Mouse (Mus musculus) myocyte (in vitro differentiated cells): Measurements from ENCODE around the gene Mbd5. TPM values are rescaled to one million over a fixed set of nuclear protein-coding genes. Genes with fewer than 3 reads are reported as not detected.

Experiments used
- H3K27me3 ChIP-seq: one replicate; pipeline ENCODE4 v1.6.1; 2011; ENCODE audit not compliant: control insufficient read depth, insufficient read depth, insufficient read length
- H3K36me3 ChIP-seq: one replicate; pipeline ENCODE4 v1.6.1; 2011; ENCODE audit not compliant: control insufficient read depth, insufficient read depth
- H3K4me2 ChIP-seq: one replicate; pipeline ENCODE4 v1.6.1; 2011; ENCODE audit warnings: low read depth, control low read depth
- H3K4me3 ChIP-seq: one replicate; pipeline ENCODE4 v1.5.1; 2011; ENCODE audit warnings: mild to moderate bottlenecking, control low read depth, moderate library complexity
- H3K79me2 ChIP-seq: one replicate; pipeline ENCODE4 v1.6.1; 2011; ENCODE audit not compliant: control insufficient read depth, insufficient read depth
- H3ac ChIP-seq: one replicate; pipeline ENCODE4 v1.6.1; 2011; ENCODE audit not compliant: control insufficient read depth, insufficient read length
- CEBPB ChIP-seq: IDR thresholded peaks from 2 replicates; pipeline ENCODE4 v1.6.1; 2011; ENCODE audit warnings: mild to moderate bottlenecking, moderate library complexity; ENCODE audit not compliant: poor library complexity, insufficient read depth, severe bottlenecking
- E2F4 ChIP-seq: IDR thresholded peaks from one replicate; pipeline ENCODE4 v1.6.1; 2011; ENCODE audit warnings: mild to moderate bottlenecking, control low read depth, moderate library complexity; ENCODE audit not compliant: insufficient read depth
- MAX ChIP-seq: IDR thresholded peaks from one replicate; pipeline ENCODE4 v1.6.1; 2011; ENCODE audit warnings: low read depth, mild to moderate bottlenecking, control low read depth
- MYOD1 ChIP-seq, 3 experiments: IDR thresholded peaks; one replicate each; pipeline ENCODE4 v1.6.1; 2011; ENCODE audit warnings: control low read depth in 2 of 3, low read depth in 2 of 3, mild to moderate bottlenecking in 2 of 3, moderate library complexity in 1 of 3; ENCODE audit not compliant: insufficient read length in 2 of 3, control insufficient read depth in 1 of 3
- MYOG ChIP-seq, 3 experiments: IDR thresholded peaks; one replicate each; pipeline ENCODE4 v1.6.1; 2011; ENCODE audit warnings: control low read depth in 2 of 3, low read depth in 2 of 3, mild to moderate bottlenecking in 2 of 3; ENCODE audit not compliant: insufficient read length in 2 of 3, control insufficient read depth in 1 of 3, insufficient read depth in 1 of 3
- POLR2A ChIP-seq: IDR thresholded peaks from one replicate; pipeline ENCODE4 v1.6.1; 2011; ENCODE audit warnings: low read depth, mild to moderate bottlenecking, control low read depth, moderate library complexity; ENCODE audit not compliant: insufficient read length
- POLR2AphosphoS2 ChIP-seq: IDR thresholded peaks from one replicate; pipeline ENCODE4 v1.6.1; 2011; ENCODE audit warnings: low read depth, control low read depth; ENCODE audit not compliant: insufficient read length
- REST ChIP-seq: IDR thresholded peaks from one replicate; pipeline ENCODE4 v1.6.1; 2011; ENCODE audit warnings: mild to moderate bottlenecking, control low read depth, moderate library complexity; ENCODE audit not compliant: insufficient read depth, insufficient read length
- SRF ChIP-seq: IDR thresholded peaks from one replicate; pipeline ENCODE4 v1.6.1; 2011; ENCODE audit warnings: low read depth; ENCODE audit not compliant: control insufficient read depth, insufficient read length
- TCF12 ChIP-seq: IDR thresholded peaks from one replicate; pipeline ENCODE4 v1.6.1; 2011; ENCODE audit warnings: mild to moderate bottlenecking, control low read depth; ENCODE audit not compliant: poor library complexity, insufficient read depth, severe bottlenecking
- TCF3 ChIP-seq: IDR thresholded peaks from one replicate; pipeline ENCODE4 v1.6.1; 2011; ENCODE audit warnings: low read depth, control low read depth; ENCODE audit not compliant: insufficient read length
- USF1 ChIP-seq: IDR thresholded peaks from one replicate; pipeline ENCODE4 v1.6.1; 2011; ENCODE audit warnings: low read depth, mild to moderate bottlenecking, control low read depth, moderate library complexity
- polyA plus RNA-seq: library from polyadenylated mRNA; unstranded; fragments of >200 nt; fragmentation: generic; extraction: Trizol; gene quantifications from one replicate; pipeline ENCODE4 v1.2.1, GENCODE M21; 2012; ENCODE audit warnings: missing spikeins

Mbd5 gene
- polyA plus RNA-seq, 1 experiment: 5.0 TPM

GRCm38 (mm10) chr2:49264092-49264491 is 314.8 kb downstream of the Mbd5 start:
- H3K4me2 ChIP-seq: no peak overlapping the region
- no peak overlapping the region for H3ac ChIP-seq
- H3K27me3 ChIP-seq: no peaks in the 10 kb centered on the region
- H3K4me3 ChIP-seq: no peak overlapping the region
- H3K36me3 ChIP-seq: no peaks in the 10 kb centered on the region
- H3K79me2 ChIP-seq: no peaks in the 10 kb centered on the region
- TF ChIP-seq CEBPB (no peak), POLR2A (no peak), TCF3 (no peak), POLR2AphosphoS2 (no peak), MAX (no peak), TCF12 (no peak), E2F4 (no peak), REST (no peak), USF1 (no peak), SRF (no peak), MYOG (IDR thresholded peaks at IDR 0.05; ENCODE audit: control insufficient read depth in 1 of 3, insufficient read depth in 1 of 3, insufficient read length in 2 of 3, low read depth in 2 of 3) (no peak), MYOD1 (IDR thresholded peaks at IDR 0.05; ENCODE audit: control insufficient read depth in 1 of 3, insufficient read length in 2 of 3, low read depth in 2 of 3) (no peak)

- H3K4me3 ChIP-seq: no peak overlapping the region
- H3ac ChIP-seq: no peak overlapping the region
- no peaks in the 10 kb centered on the region for H3K27me3 ChIP-seq
- no peak for TF ChIP-seq USF1
- H3K79me2 ChIP-seq: no peaks in the 10 kb centered on the region
- no peaks in the 10 kb centered on the region for H3K36me3 ChIP-seq
- no peak overlapping the region for H3K4me2 ChIP-seq
These were observed 323.1 kb downstream of the Mbd5 start for GRCm38 (mm10) chr2:49272295-49272967.

- Histone ChIP-seq H3K79me2 (no peaks in the 10 kb centered on the region), H3ac (no peak overlapping the region), H3K27me3 (no peaks in the 10 kb centered on the region), H3K4me2 (no peak overlapping the region), H3K36me3 (no peaks in the 10 kb centered on the region), H3K4me3 (no peak overlapping the region)
- TF ChIP-seq TCF3 (no peak), USF1 (no peak), E2F4 (no peak), TCF12 (no peak), MYOG (IDR thresholded peaks at IDR 0.05; ENCODE audit: control insufficient read depth in 1 of 3, insufficient read depth in 1 of 3, insufficient read length in 2 of 3, low read depth in 2 of 3) (no peak), MAX (no peak), REST (no peak), SRF (no peak), POLR2AphosphoS2 (no peak), CEBPB (no peak), MYOD1 (IDR thresholded peaks at IDR 0.05; ENCODE audit: control insufficient read depth in 1 of 3, insufficient read length in 2 of 3, low read depth in 2 of 3) (no peak)
These were observed 326.9 kb downstream of the Mbd5 start for GRCm38 (mm10) chr2:49276017-49276722.

- Histone ChIP-seq H3K36me3 (no peaks in the 10 kb centered on the region), H3K27me3 (no peaks in the 10 kb centered on the region)
- TF ChIP-seq SRF (no peak), REST (no peak), CEBPB (no peak), POLR2AphosphoS2 (no peak), E2F4 (no peak), TCF12 (no peak)
These were observed 331.2 kb downstream of the Mbd5 start for GRCm38 (mm10) chr2:49280496-49280895.

DNA sequence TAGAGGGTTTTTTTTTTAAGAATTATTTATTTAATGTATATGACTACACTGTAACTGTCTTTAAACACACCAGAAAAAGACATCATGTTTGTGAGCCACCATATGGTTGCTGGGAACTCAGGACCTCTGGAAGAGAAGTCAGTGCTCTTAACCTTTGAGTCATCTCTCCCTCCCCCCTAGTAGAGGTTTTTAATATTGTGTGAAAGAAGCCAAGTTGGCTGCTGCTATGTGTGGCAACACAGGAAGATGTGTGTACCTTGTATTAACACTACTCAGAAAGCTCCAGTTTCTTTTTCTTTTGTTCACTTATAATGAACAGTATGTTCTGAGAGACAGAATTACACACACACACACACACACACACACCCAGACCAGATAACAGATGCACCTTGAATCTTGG is 334.3 kb downstream of the Mbd5 start:
- no peaks in the 10 kb centered on the region for H3K27me3 ChIP-seq
- H3K4me3 ChIP-seq: no peak overlapping the region
- no peak overlapping the region for H3K4me2 ChIP-seq
- H3K36me3 ChIP-seq: no peaks in the 10 kb centered on the region
- H3ac ChIP-seq: no peak overlapping the region
- TF ChIP-seq E2F4 (no peak), MYOD1 (IDR thresholded peaks at IDR 0.05; ENCODE audit: control insufficient read depth in 1 of 3, insufficient read length in 2 of 3, low read depth in 2 of 3) (no peak), POLR2AphosphoS2 (no peak), TCF12 (no peak), CEBPB (no peak), REST (no peak)
- no peaks in the 10 kb centered on the region for H3K79me2 ChIP-seq

More at GRCm38 (mm10) chr2:49280496-49280895, 331.2 kb downstream of the Mbd5 start:
- H3ac ChIP-seq: no peak overlapping the region
- no peaks in the 10 kb centered on the region for H3K79me2 ChIP-seq
- H3K4me3 ChIP-seq: no peak overlapping the region
- H3K4me2 ChIP-seq: no peak overlapping the region
